In the genomic region with DNA sequence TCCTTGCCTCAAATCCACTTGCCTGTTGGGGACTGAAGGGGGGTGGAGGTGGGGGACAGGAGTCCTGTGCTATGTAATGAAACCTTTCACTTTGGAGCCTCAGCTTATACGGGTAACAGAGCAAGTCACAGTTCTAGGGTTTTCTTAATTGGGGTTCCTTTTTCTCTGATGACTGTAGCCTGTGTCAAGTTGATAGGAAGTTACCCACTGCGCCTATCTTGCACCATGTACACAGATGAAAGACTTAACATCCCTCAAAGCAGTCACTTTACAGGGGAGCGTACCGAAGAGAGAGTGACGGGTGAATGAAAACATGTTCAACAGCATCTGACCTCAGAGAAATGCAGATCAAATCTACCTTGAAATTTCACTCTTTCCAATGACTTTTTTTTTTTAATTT, we compare ENCODE assay signal across 1 mouse cellular context.
TF ChIP-seq lines count a peak whose summit lies in the region.

No protein-coding gene starts in this region.

TF ChIP-seq in MEL, 35 proteins besides CTCF, POLR2A, EP300 and RAD21 (continued from another document):
- TF ChIP-seq ETS1 (IDR thresholded peaks at IDR 0.05; ENCODE audit: low read depth, low read length) (peak; percentile 48), POLR2AphosphoS5 (IDR thresholded peaks at IDR 0.05; ENCODE audit: borderline replicate concordance, low read depth, low read length) (no peak), ZC3H11A (IDR thresholded peaks at IDR 0.05; ENCODE audit: low read depth, low read length) (no peak), MAZ (IDR thresholded peaks at IDR 0.05; ENCODE audit: low read depth, low read length) (no peak), ZKSCAN1 (IDR thresholded peaks at IDR 0.05; ENCODE audit: low read depth, low read length) (no peak), MYB (IDR thresholded peaks at IDR 0.05; ENCODE audit: low read depth, low read length) (no peak), CHD1 (IDR thresholded peaks at IDR 0.05; ENCODE audit: low read depth, low read length) (no peak), TCF12 (IDR thresholded peaks at IDR 0.05; ENCODE audit: low read depth, low read length) (peak; percentile 77), HCFC1 (IDR thresholded peaks at IDR 0.05; ENCODE audit: low read depth, low read length) (no peak), JUND (IDR thresholded peaks at IDR 0.05; ENCODE audit: low read depth, low read length) (no peak), CHD2 (IDR thresholded peaks at IDR 0.05; ENCODE audit: low read length) (no peak), ELF1 (IDR thresholded peaks at IDR 0.05; ENCODE audit: low read depth, low read length) (no peak), RCOR1 (IDR thresholded peaks at IDR 0.05; ENCODE audit: low read depth, low read length) (0 out of 2 replicates have a peak, but pooled peaks have one; percentile 17), ZMIZ1 (IDR thresholded peaks at IDR 0.05; ENCODE audit: low read depth, low read length) (no peak), MAX (IDR thresholded peaks at IDR 0.05; ENCODE audit: low read length) (no peak), TAL1 (IDR thresholded peaks at IDR 0.05; ENCODE audit: low read length) (peak; percentile 56), MAFK (IDR thresholded peaks at IDR 0.05; ENCODE audit: borderline replicate concordance, low read depth, low read length) (no peak), USF1 (IDR thresholded peaks at IDR 0.05; ENCODE audit: low read depth, low read length) (no peak), USF2 (IDR thresholded peaks at IDR 0.05; ENCODE audit: borderline replicate concordance in 1 of 2, insufficient read depth in 1 of 2, low read depth in 1 of 2, low read length in 2 of 2) (no peak), E2F4 (IDR thresholded peaks at IDR 0.05; ENCODE audit: borderline replicate concordance, low read depth, low read length) (no peak), NRF1 (IDR thresholded peaks at IDR 0.05; ENCODE audit: insufficient read depth, low read depth, low read length, poor library complexity, severe bottlenecking) (no peak), UBTF (IDR thresholded peaks at IDR 0.05; ENCODE audit: borderline replicate concordance, insufficient read depth, low read depth, low read length) (no peak), TBP (IDR thresholded peaks at IDR 0.05; ENCODE audit: low read depth, low read length) (no peak), NELFE (IDR thresholded peaks at IDR 0.05; ENCODE audit: low read depth, low read length) (no peak), SMC3 (IDR thresholded peaks at IDR 0.05; ENCODE audit: low read depth, low read length) (no peak), SIN3A (IDR thresholded peaks at IDR 0.05; ENCODE audit: low read length) (0 out of 2 replicates have a peak, but pooled peaks have one; percentile 18), BHLHE40 (IDR thresholded peaks at IDR 0.05; ENCODE audit: borderline replicate concordance, low read depth, low read length) (no peak), GATA1 (IDR thresholded peaks at IDR 0.05; ENCODE audit: low read depth, low read length) (peak; percentile 79), MEF2A (IDR thresholded peaks at IDR 0.05; ENCODE audit: extremely low read depth, insufficient replicate concordance, low read depth, low read length, poor library complexity, severe bottlenecking) (no peak), KAT2A (conservative IDR thresholded peaks at IDR 0.05; ENCODE audit: low read depth, low read length) (no peak)
TF ChIP-seq in MEL: peak in this region for 6.
